Mouse (Mus musculus) CD4-positive naive resting alpha-beta T cell, adult 76 days (primary cell): ENCODE measurements around the gene Paqr7. TPM values are rescaled to one million over a fixed set of nuclear protein-coding genes. Genes with fewer than 3 reads are reported as not detected.

Experiments
- total RNA-seq: library from RNA; stranded (reverse); gene quantifications from one replicate; pipeline ENCODE4 v1.2.4, GENCODE M21; 2023

Gene Paqr7
- total RNA-seq: 20.9 TPM

GRCm38 (mm10) chr4:134496595-134497210 lies at the start of gene Paqr7:
Gene Paqr7, plus strand, starts transcription at chr4:134496697.

GRCm38 (mm10) chr4:134468215-134468575 lies 28.3 kb upstream of the Paqr7 start, which contains the start of gene Stmn1:
Gene Stmn1, plus strand, starts transcription at chr4:134468320.

GRCm38 (mm10) chr4:134510845-134511411 lies 14.4 kb downstream of the Paqr7 start, which contains the start of gene Aunip:
Gene Aunip, plus strand, starts transcription at chr4:134510999.

GRCm38 (mm10) chr4:134534932-134535786 lies 38.7 kb downstream of the Paqr7 start, which contains the start of gene Mtfr1l:
Gene Mtfr1l, minus strand, starts transcription at chr4:134535387.

GRCm38 (mm10) chr4:134551494-134552316 lies 55.2 kb downstream of the Paqr7 start, which contains the start of gene Selenon:
Gene Selenon, minus strand, starts transcription at chr4:134552166.

Other genes with a start within 250 kb of the Paqr7 start
- not detected for gene Gm30191, start 249.8 kb upstream of the Paqr7 start, total RNA-seq
- gene Grrp1, start 242.6 kb upstream of the Paqr7 start, total RNA-seq: not detected
- gene Pdik1l, start 208.8 kb upstream of the Paqr7 start, total RNA-seq: 13.3 TPM
- gene Trim63, start 181.6 kb upstream of the Paqr7 start, total RNA-seq: not detected
- not detected for gene Slc30a2, start 153.5 kb upstream of the Paqr7 start, total RNA-seq
- 0.73 TPM for gene Extl1, start 112.8 kb upstream of the Paqr7 start, total RNA-seq
- gene Pafah2, start 100.4 kb upstream of the Paqr7 start, total RNA-seq: 1.9 TPM
- gene Stmn1, start 28.4 kb upstream of the Paqr7 start, total RNA-seq: 44.4 TPM
- 0.44 TPM for gene Aunip, start 14.3 kb downstream of the Paqr7 start, total RNA-seq
- gene Mtfr1l, start 38.7 kb downstream of the Paqr7 start, total RNA-seq: 50.8 TPM
- 5.3 TPM for gene Selenon, start 55.5 kb downstream of the Paqr7 start, total RNA-seq
- 8.2 TPM for gene Man1c1, start 207.6 kb downstream of the Paqr7 start, total RNA-seq